Mouse (Mus musculus) thymus, adult 2 months (tissue): ENCODE measurements at regions not wholly inside any gene's neighbourhood (a gene's known extent, or its start where the extent isn't known, plus 50 kb on each side); places are given as distances from the start of the nearest gene placed in this dataset.
A peak's percentile ranks its signal among the peaks of the same experiment; 100 is the strongest.

Source experiments
- DNase-seq: peaks from one replicate; pipeline ENCODE4 v3.0.0; 2021
- H3K27ac ChIP-seq: fragments of 200-500 bp; 2 replicates; pipeline ENCODE4 v1.5.1; 2012; ENCODE audit warnings: low read length, control low read depth; ENCODE audit not compliant: control insufficient read depth, insufficient read depth
- H3K27me3 ChIP-seq: fragments of 200-500 bp; 2 replicates; pipeline ENCODE4 v1.6.1; 2012; ENCODE audit warnings: mild to moderate bottlenecking, low read length, moderate library complexity, mixed read lengths; ENCODE audit not compliant: control insufficient read depth, insufficient read depth
- H3K36me3 ChIP-seq: fragments of 200-500 bp; 2 replicates; pipeline ENCODE4 v1.6.1; 2012; ENCODE audit warnings: mild to moderate bottlenecking, low read length, moderate library complexity; ENCODE audit not compliant: control insufficient read depth, insufficient read depth
- H3K4me1 ChIP-seq: fragments of 200-500 bp; replicated peaks from 2 replicates; pipeline ENCODE4 v1.6.1; 2012; ENCODE audit warnings: low read length; ENCODE audit not compliant: control insufficient read depth, insufficient read depth
- H3K4me3 ChIP-seq: fragments of 200-500 bp; 2 replicates; pipeline ENCODE4 v1.5.1; 2012; ENCODE audit warnings: mild to moderate bottlenecking, low read length, control low read depth, moderate library complexity; ENCODE audit not compliant: control insufficient read depth, insufficient read depth
- CTCF ChIP-seq: fragments of 200-500 bp; IDR thresholded peaks from 2 replicates; pipeline ENCODE4 v1.5.1; 2012; ENCODE audit warnings: mild to moderate bottlenecking, control low read depth, low read length, moderate library complexity, borderline replicate concordance; ENCODE audit not compliant: control insufficient read depth, poor library complexity, insufficient read depth; ENCODE audit errors: extremely low read depth
- POLR2A ChIP-seq: fragments of 200-500 bp; IDR thresholded peaks from 2 replicates; pipeline ENCODE4 v1.6.1; 2012; ENCODE audit warnings: mild to moderate bottlenecking, low read length, control low read depth, moderate library complexity; ENCODE audit not compliant: control insufficient read depth, poor library complexity, insufficient read depth; ENCODE audit errors: extremely low read depth
- WGBS: fragments of 180-500 bp; shearing (Covaris S2); methylation state at CpG from one replicate; pipeline ENCODE4 v1.1.7; 2018; 5-methylcytosine and 5-hydroxymethylcytosine counted together

DNA sequence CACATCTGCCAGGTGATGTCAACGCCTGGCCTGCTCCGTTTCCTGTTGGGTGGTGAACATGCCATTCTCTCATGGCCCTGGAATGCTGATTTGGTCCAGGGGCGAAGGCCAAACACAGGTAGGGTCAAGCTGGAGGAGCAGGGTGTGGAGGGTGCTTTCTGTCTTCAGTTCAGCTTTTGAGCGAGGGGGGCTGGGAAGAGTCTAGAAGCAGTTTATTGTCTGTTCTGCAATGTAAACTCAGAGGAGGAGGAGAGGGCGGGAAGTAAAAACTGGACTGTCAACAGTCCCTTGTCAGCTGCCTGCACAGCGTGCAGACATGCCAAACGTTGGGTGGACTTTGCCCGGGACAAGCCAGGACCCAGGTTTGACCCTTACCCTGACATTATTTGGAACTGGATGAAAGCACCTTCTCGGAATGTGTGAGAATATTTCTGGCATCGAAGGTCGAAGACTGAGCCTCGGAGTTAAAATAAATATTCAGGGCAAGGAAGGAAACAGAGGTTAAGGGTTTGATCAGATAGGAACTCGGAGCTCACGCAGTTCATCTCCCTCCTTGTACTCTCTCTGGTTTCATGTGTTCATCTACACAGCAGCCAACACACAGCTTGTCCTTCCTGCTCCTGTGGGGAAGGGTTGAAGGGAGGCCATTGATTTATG is 183.3 kb upstream of the Gm5148 start:
- Histone ChIP-seq H3K4me3 (no peak overlapping the region), H3K4me1 (peaks cover 16% of the 10 kb centered on the region), H3K27me3 (no peaks in the 10 kb centered on the region), H3K27ac (0 out of 2 replicates have a peak overlapping the region, but pooled peaks have one; percentile 24), H3K36me3 (no peaks in the 10 kb centered on the region)
- no peak for DNase-seq
- TF ChIP-seq CTCF = no peak
- no peak for TF ChIP-seq POLR2A
- 37% methylated on average over 14 of the region's 14 CpGs for WGBS

- Histone ChIP-seq H3K27me3 (no peaks in the 10 kb centered on the region), H3K36me3 (no peaks in the 10 kb centered on the region), H3K4me3 (no peak overlapping the region), H3K4me1 (peaks cover 16% of the 10 kb centered on the region), H3K27ac (no peak overlapping the region)
- DNase-seq = peak; percentile 11
- TF ChIP-seq CTCF = no peak
- TF ChIP-seq POLR2A = no peak
- WGBS = 34% methylated on average over 5 of the region's 5 CpGs
Observed at GRCm38 (mm10) chr3:37906806-37907251, 182.5 kb upstream of the Gm5148 start.

DNA sequence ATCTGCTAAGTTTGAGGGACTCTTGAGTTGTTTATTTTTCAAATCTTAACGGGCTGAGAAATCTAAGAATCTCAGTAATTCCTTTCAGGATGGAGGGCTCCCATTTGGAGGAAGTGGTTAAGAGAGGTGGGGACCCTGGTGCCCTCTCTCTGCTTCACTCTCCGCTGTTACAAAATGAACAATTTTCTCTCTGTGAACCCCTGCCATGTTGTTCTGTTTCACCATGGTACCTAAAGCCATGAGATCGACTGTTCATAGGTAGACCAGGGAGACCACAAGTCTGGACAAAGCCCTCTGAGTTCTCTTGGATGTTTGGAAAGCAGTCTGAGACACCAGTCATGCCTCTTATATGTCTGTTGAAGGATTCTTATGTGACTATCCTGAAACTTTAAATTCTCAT is 179.9 kb upstream of the Gm5148 start:
- H3K4me3 ChIP-seq = no peak overlapping the region
- no peaks in the 10 kb centered on the region for H3K36me3 ChIP-seq
- 54% methylated on average over 3 of the region's 3 CpGs for WGBS
- H3K27ac ChIP-seq = no peak overlapping the region
- H3K4me1 ChIP-seq = peaks cover 17% of the 10 kb centered on the region
- no peak for DNase-seq
- no peaks in the 10 kb centered on the region for H3K27me3 ChIP-seq
- no peak for TF ChIP-seq CTCF
- TF ChIP-seq POLR2A = no peak

GRCm38 (mm10) chr3:37903482-37903881 is 179.2 kb upstream of the Gm5148 start:
- H3K27ac ChIP-seq = no peak overlapping the region
- H3K27me3 ChIP-seq = no peaks in the 10 kb centered on the region
- H3K4me3 ChIP-seq = no peak overlapping the region
- H3K36me3 ChIP-seq = no peaks in the 10 kb centered on the region
- peaks cover 20% of the 10 kb centered on the region for H3K4me1 ChIP-seq
- TF ChIP-seq POLR2A (no peak), CTCF (no peak)
- DNase-seq = no peak
- WGBS = 93% methylated on average over 3 of the region's 3 CpGs

- 98% methylated on average over 4 of the region's 4 CpGs for WGBS
- H3K4me3 ChIP-seq = no peak overlapping the region
- no peaks in the 10 kb centered on the region for H3K27me3 ChIP-seq
- TF ChIP-seq CTCF (no peak), POLR2A (no peak)
- H3K4me1 ChIP-seq = peaks cover 22% of the 10 kb centered on the region
- no peaks in the 10 kb centered on the region for H3K36me3 ChIP-seq
- no peak overlapping the region for H3K27ac ChIP-seq
- DNase-seq = no peak
Observed at GRCm38 (mm10) chr3:37903021-37903420, 178.7 kb upstream of the Gm5148 start.

GRCm38 (mm10) chr3:37897392-37897791 is 173.1 kb upstream of the Gm5148 start:
- Histone ChIP-seq H3K27me3 (no peaks in the 10 kb centered on the region), H3K4me1 (peaks cover 15% of the 10 kb centered on the region), H3K36me3 (no peaks in the 10 kb centered on the region), H3K27ac (no peak overlapping the region), H3K4me3 (no peak overlapping the region)
- 40% methylated on average over 3 of the region's 3 CpGs for WGBS
- TF ChIP-seq CTCF (no peak), POLR2A (no peak)
- no peak for DNase-seq
